Mouse (Mus musculus): ENCODE measurements at regions not wholly inside any gene's neighbourhood (a gene's known extent, or its start where the extent isn't known, plus 50 kb on each side); places are given as distances from the start of the nearest gene placed in this dataset.

DNA sequence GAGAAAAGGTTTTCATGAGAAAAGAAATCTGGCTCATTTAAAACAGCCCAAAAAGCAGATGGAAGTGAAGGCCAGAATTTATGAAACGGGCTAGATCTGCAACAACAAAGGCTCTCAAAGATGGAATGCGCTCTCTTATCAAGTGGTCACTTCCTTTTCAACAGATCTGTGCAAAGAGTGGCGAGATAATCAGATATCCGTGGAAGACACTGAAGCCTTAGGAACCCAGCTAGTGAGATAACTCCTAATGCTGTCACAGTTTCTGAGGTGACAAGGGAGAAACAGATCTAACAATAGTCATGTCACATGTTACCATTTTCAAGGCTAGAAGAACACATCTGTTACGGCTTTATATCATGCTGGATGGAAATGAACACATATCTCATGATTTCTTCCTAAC is 107.1 kb downstream of the Tmco5 start:
- Histone ChIP-seq H3K4me1 (ENCODE audit: control insufficient read depth in 1 of 2, insufficient read depth in 2 of 2) (peaks cover 9 to 37% of the 10 kb centered on the region in 2 experiments), H3K79me2 (replicated peaks; ENCODE audit: control insufficient read depth, extremely low read depth, insufficient read depth, poor library complexity, severe bottlenecking) (no peaks in the 10 kb centered on the region), H3K4me2 (ENCODE audit: insufficient read depth, low read depth, poor library complexity, severe bottlenecking) (no peak overlapping the region), H3K36me3 (replicated peaks in 1 of 2; ENCODE audit: control insufficient read depth in 1 of 2, insufficient read depth in 1 of 2, low read length in 1 of 2) (no peaks in the 10 kb centered on the region), H3K9me3 (replicated peaks; ENCODE audit: low read length) (peaks cover 3% of the 10 kb centered on the region), H3K27me3 (replicated peaks) (no peaks in the 10 kb centered on the region), H3K27ac (ENCODE audit: insufficient read depth, low read depth) (no peak overlapping the region), H3K9ac (ENCODE audit: insufficient read depth, low read depth) (no peak overlapping the region), H3K4me3 (replicated peaks in 1 of 3; ENCODE audit: low read depth in 2 of 3, low read length in 2 of 3, poor library complexity in 1 of 3) (no peak overlapping the region)
- dilution Hi-C loops (cut with MboI; ENCODE audit: extremely low pct_ligation_motif_present, extremely low pct_unique_long_range_greater_than_20kb, low sequenced_read_pairs) (no loop called here), in situ Hi-C loops (cut with MboI; ENCODE audit: low pct_ligation_motif_present, low pct_unique_long_range_greater_than_20kb, low sequenced_read_pairs) (no loop called here)
- no peak for DNase-seq (ENCODE audit: extremely low read depth)
- TF ChIP-seq JUN (IDR thresholded peaks at IDR 0.05; ENCODE audit: insufficient read depth, low read depth, low read length) (no peak), CHD2 (IDR thresholded peaks at IDR 0.05; ENCODE audit: low read length) (no peak), ETS1 (conservative IDR thresholded peaks at IDR 0.05; ENCODE audit: low read depth, low read length) (no peak), NRF1 (IDR thresholded peaks at IDR 0.05; ENCODE audit: low read depth, low read length) (no peak), ZC3H11A (IDR thresholded peaks at IDR 0.05; ENCODE audit: low read depth, low read length) (no peak), CTCF (conservative IDR thresholded peaks at IDR 0.05 in 1 of 2, IDR thresholded peaks at IDR 0.05 in 1 of 2; ENCODE audit: low read depth in 2 of 2, low read length in 2 of 2) (no peak), TCF12 (IDR thresholded peaks at IDR 0.05; ENCODE audit: low read depth, low read length) (no peak), MEF2A (IDR thresholded peaks at IDR 0.05; ENCODE audit: borderline replicate concordance, low read depth, low read length) (no peak), MAFK (IDR thresholded peaks at IDR 0.05; ENCODE audit: insufficient replicate concordance, low read length) (no peak), ZMIZ1 (IDR thresholded peaks at IDR 0.05; ENCODE audit: low read depth, low read length) (no peak), POLR2A (IDR thresholded peaks at IDR 0.05; ENCODE audit: low read depth, low read length) (no peak), SMC3 (IDR thresholded peaks at IDR 0.05; ENCODE audit: low read depth, low read length) (no peak), PAX5 (IDR thresholded peaks at IDR 0.05; ENCODE audit: low read length) (no peak), HCFC1 (IDR thresholded peaks at IDR 0.05; ENCODE audit: low read depth, low read length) (no peak), JUND (conservative IDR thresholded peaks at IDR 0.05; ENCODE audit: low read depth, low read length) (no peak), POLR2AphosphoS2 (IDR thresholded peaks at IDR 0.05; ENCODE audit: low read depth, low read length) (no peak), RCOR1 (conservative IDR thresholded peaks at IDR 0.05; ENCODE audit: low read depth, low read length) (no peak), USF1 (IDR thresholded peaks at IDR 0.05; ENCODE audit: low read depth, low read length) (no peak), MYC (IDR thresholded peaks at IDR 0.05; ENCODE audit: low read depth, low read length) (no peak), GABPA (IDR thresholded peaks at IDR 0.05; ENCODE audit: insufficient replicate concordance, low read depth, low read length) (no peak)

DNA sequence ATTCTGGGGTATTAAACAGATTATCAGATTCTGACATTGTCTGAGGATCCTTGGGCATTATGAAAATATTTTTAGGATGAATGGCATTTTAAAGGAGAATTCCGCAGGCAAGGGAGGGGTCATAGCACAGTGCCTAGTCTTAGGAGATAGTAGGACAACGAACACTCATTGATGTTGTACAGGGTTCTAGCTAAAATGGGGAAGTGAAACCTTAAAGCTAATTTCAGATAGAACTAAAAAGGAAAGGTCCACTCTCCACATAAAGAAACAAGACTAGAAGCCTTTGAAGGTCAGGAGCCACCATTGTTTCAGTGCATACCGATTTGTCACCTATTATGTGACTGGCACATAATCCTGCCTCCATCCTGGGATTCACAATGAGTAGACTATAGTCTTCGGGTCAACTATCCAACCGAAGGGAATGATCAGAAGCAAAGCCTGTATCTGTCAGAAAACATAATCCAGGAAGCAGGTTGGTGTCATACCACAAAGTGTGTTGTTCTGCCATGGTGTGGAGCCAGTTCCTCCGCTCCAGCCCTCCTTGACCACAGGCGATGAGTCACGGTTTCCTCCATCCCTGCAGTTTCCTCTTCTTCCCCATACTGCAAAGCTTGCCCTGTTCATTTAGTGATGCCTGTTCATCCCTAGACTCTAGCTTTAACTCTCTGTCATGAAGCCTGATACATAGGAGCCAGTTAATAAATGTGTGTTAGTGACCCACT is 110.6 kb downstream of the Tmco5 start:
- TF ChIP-seq MAX (IDR thresholded peaks at IDR 0.05; ENCODE audit: low read length), result peak; percentile 41; the same call in 1 of the 2 replicates
- 0 out of 2 replicates have a peak, but pooled peaks have one; percentile 29 for TF ChIP-seq CHD2 (IDR thresholded peaks at IDR 0.05; ENCODE audit: low read length)
- TF ChIP-seq EP300 (IDR thresholded peaks at IDR 0.05; ENCODE audit: low read length), result peak; percentile 94
- TF ChIP-seq JUND (conservative IDR thresholded peaks at IDR 0.05; ENCODE audit: low read depth, low read length), result peak; percentile 81
- 0 out of 2 replicates have a peak, but pooled peaks have one; percentile 33 for TF ChIP-seq RCOR1 (conservative IDR thresholded peaks at IDR 0.05; ENCODE audit: low read depth, low read length)
- TF ChIP-seq JUN (IDR thresholded peaks at IDR 0.05; ENCODE audit: insufficient read depth, low read depth, low read length), result peak; percentile 62
- TF ChIP-seq SMC3 (IDR thresholded peaks at IDR 0.05; ENCODE audit: low read depth, low read length), result no peak
- no peak; the same call in 1 of the 2 replicates for TF ChIP-seq RAD21 (IDR thresholded peaks at IDR 0.05; ENCODE audit: low read depth, low read length)
- TF ChIP-seq MAFK (IDR thresholded peaks at IDR 0.05; ENCODE audit: insufficient replicate concordance, low read length), result peak; percentile 67; the same call in 1 of the 2 replicates
- TF ChIP-seq ELF1 (IDR thresholded peaks at IDR 0.05; ENCODE audit: low read depth, low read length), result peak; percentile 49; the same call in 1 of the 2 replicates
- TF ChIP-seq MEF2A (IDR thresholded peaks at IDR 0.05; ENCODE audit: borderline replicate concordance, low read depth, low read length), result peak; percentile 89
- peak; percentile 56; the same call in 1 of the 2 replicates for TF ChIP-seq SIN3A (IDR thresholded peaks at IDR 0.05; ENCODE audit: low read length)
- TF ChIP-seq NELFE (IDR thresholded peaks at IDR 0.05; ENCODE audit: low read depth, low read length), result no peak
- TF ChIP-seq ZNF384 (IDR thresholded peaks at IDR 0.05; ENCODE audit: low read depth, low read length), result no peak
- peak; percentile 36; the same call in 1 of the 2 replicates for TF ChIP-seq ETS1 (conservative IDR thresholded peaks at IDR 0.05; ENCODE audit: low read depth, low read length)
- peak; percentile 97 for TF ChIP-seq IRF4 (IDR thresholded peaks at IDR 0.05; ENCODE audit: low read depth, low read length)
- peak; percentile 41; the same call in 1 of the 2 replicates for TF ChIP-seq MXI1 (IDR thresholded peaks at IDR 0.05; ENCODE audit: low read depth, low read length)
- peak; percentile 59; the same call in 1 of the 2 replicates for TF ChIP-seq BHLHE40 (IDR thresholded peaks at IDR 0.05; ENCODE audit: low read depth, low read length)
- Histone ChIP-seq H3K27me3 (replicated peaks) (no peaks in the 10 kb centered on the region), H3K79me2 (replicated peaks; ENCODE audit: control insufficient read depth, extremely low read depth, insufficient read depth, poor library complexity, severe bottlenecking) (no peaks in the 10 kb centered on the region), H3K9me3 (replicated peaks; ENCODE audit: low read length) (no peaks in the 10 kb centered on the region), H3K4me1 (ENCODE audit: control insufficient read depth in 1 of 2, insufficient read depth in 2 of 2) (peaks cover 12 to 50% of the 10 kb centered on the region in 2 experiments), H3K36me3 (replicated peaks in 1 of 2; ENCODE audit: control insufficient read depth in 1 of 2, insufficient read depth in 1 of 2, low read length in 1 of 2) (no peaks in the 10 kb centered on the region), H3K4me2 (ENCODE audit: insufficient read depth, low read depth, poor library complexity, severe bottlenecking) (peak overlapping the region; percentile 91), H3K4me3 (replicated peaks in 1 of 3; ENCODE audit: low read depth in 2 of 3, low read length in 2 of 3, poor library complexity in 1 of 3) (peak overlapping the region in 1 of 3 experiments; percentile 37), H3K9ac (ENCODE audit: insufficient read depth, low read depth) (no peak overlapping the region), H3K27ac (ENCODE audit: insufficient read depth, low read depth) (peak overlapping the region; percentile 83)
- DNase-seq (ENCODE audit: extremely low read depth), result peak; percentile 74
- in situ Hi-C loops (cut with MboI; ENCODE audit: low pct_ligation_motif_present, low pct_unique_long_range_greater_than_20kb, low sequenced_read_pairs), result no loop called here
- dilution Hi-C loops (cut with MboI; ENCODE audit: extremely low pct_ligation_motif_present, extremely low pct_unique_long_range_greater_than_20kb, low sequenced_read_pairs), result no loop called here
